In genomic region chr1:184998161-184998560, GRCm38 (mm10) we compare ENCODE assay signal across 8 mouse cellular contexts. TPM values are rescaled to one million over a fixed set of nuclear protein-coding genes. Genes with fewer than 3 reads are reported as not detected.
A peak's percentile ranks its signal among the peaks of the same experiment; 100 is the strongest.
DNase-seq lines count a peak whose midpoint lies in the region; ATAC-seq and TF ChIP-seq lines count a peak whose summit lies in the region.
"Had no signal": no experiment of that assay in that cellular context is flagged by ENCODE, and none has a peak within 500 bp of the region (broad histone marks: within the 10 kb centered on the region; RNA-seq: fewer than 3 reads in every experiment).

No protein-coding gene starts in this region.

- no peak for DNase-seq in layer of hippocampus, adult 2 months (ENCODE audit: low spot score in 2 of 2)
- no peak for DNase-seq in layer of hippocampus, postnatal 36 days
- no peak for DNase-seq in adrenal gland, adult 8-10 months

- TF ChIP-seq POLR2A in embryonic fibroblast, embryonic 13.5 days (IDR thresholded peaks at IDR 0.05; ENCODE audit: low read depth, low read length): no peak

- peak overlapping the region; percentile 99 for H3K9ac ChIP-seq in hindbrain, embryonic 13.5 days
- H3K9ac ChIP-seq in midbrain, embryonic 16.5 days (ENCODE audit: low read depth, low read length): peak overlapping the region; percentile 99
- H3K9ac ChIP-seq: liver, embryonic 15.5 days had no signal

- peak overlapping the region; percentile 79 for H3K4me2 ChIP-seq in hindbrain, embryonic 13.5 days
- peak overlapping the region; percentile 76 for H3K4me2 ChIP-seq in midbrain, embryonic 16.5 days (ENCODE audit: low read length)

- peak overlapping the region; percentile 82 for H3K4me3 ChIP-seq in layer of hippocampus, adult 2 months
- peak overlapping the region; percentile 15; the same call in 1 of the 2 replicates for H3K4me3 ChIP-seq in embryonic fibroblast, embryonic 13.5 days (ENCODE audit: insufficient read depth, low read length)
- H3K4me3 ChIP-seq in hindbrain, embryonic 13.5 days: peak overlapping the region; percentile 96
- peak overlapping the region; percentile 97 for H3K4me3 ChIP-seq in midbrain, embryonic 16.5 days (ENCODE audit: low read depth, low read length)

- no peaks in the 10 kb centered on the region for H3K9me3 ChIP-seq in hindbrain, embryonic 13.5 days
- no peaks in the 10 kb centered on the region for H3K9me3 ChIP-seq in midbrain, embryonic 16.5 days (replicated peaks; ENCODE audit: control insufficient read depth, low read length, poor library complexity, severe bottlenecking)
- H3K9me3 ChIP-seq: liver, embryonic 15.5 days had no signal

- no peak for ATAC-seq in hindbrain, embryonic 13.5 days (ENCODE audit: low FRiP score)
- no peak for ATAC-seq in midbrain, embryonic 16.5 days
- no peak for ATAC-seq in granulocyte monocyte progenitor cell, adult 5-6 weeks (replicated peaks; ENCODE audit: poor library complexity, severe bottlenecking)

- TF ChIP-seq CTCF in layer of hippocampus, adult 2 months (conservative IDR thresholded peaks at IDR 0.05): no peak
- no peak for TF ChIP-seq CTCF in embryonic fibroblast, embryonic 13.5 days (IDR thresholded peaks at IDR 0.05; ENCODE audit: borderline replicate concordance, insufficient read depth, low read length)

- no peaks in the 10 kb centered on the region for H3K36me3 ChIP-seq in hindbrain, embryonic 13.5 days
- no peaks in the 10 kb centered on the region for H3K36me3 ChIP-seq in midbrain, embryonic 16.5 days (ENCODE audit: control insufficient read depth, insufficient read depth, low read length)
- H3K36me3 ChIP-seq: liver, embryonic 15.5 days had no signal

- H3K4me1 ChIP-seq in embryonic fibroblast, embryonic 13.5 days (ENCODE audit: control insufficient read depth, insufficient read depth, low read length): no peaks in the 10 kb centered on the region; the same call in 1 of the 2 replicates
- H3K4me1 ChIP-seq in hindbrain, embryonic 13.5 days (replicated peaks): peaks cover 40% of the 10 kb centered on the region
- peaks cover 21% of the 10 kb centered on the region for H3K4me1 ChIP-seq in midbrain, embryonic 16.5 days (ENCODE audit: control insufficient read depth, insufficient read depth, low read length)
- H3K4me1 ChIP-seq: liver, embryonic 15.5 days had no signal

- peak overlapping the region; percentile 93; the same call in 1 of the 2 replicates for H3K27ac ChIP-seq in layer of hippocampus, adult 2 months
- H3K27ac ChIP-seq in embryonic fibroblast, embryonic 13.5 days (ENCODE audit: insufficient read depth, low read length): no peak overlapping the region
- H3K27ac ChIP-seq in hindbrain, embryonic 13.5 days: peak overlapping the region; percentile 95
- peak overlapping the region; percentile 96 for H3K27ac ChIP-seq in midbrain, embryonic 16.5 days (ENCODE audit: low read length)
- H3K27ac ChIP-seq: liver, embryonic 15.5 days had no signal

- WGBS in hindbrain, embryonic 13.5 days: 14% methylated on average over 9 of the region's 9 CpGs
- WGBS in midbrain, embryonic 16.5 days: 15% methylated on average over 9 of the region's 9 CpGs

- H3K27me3 ChIP-seq in hindbrain, embryonic 13.5 days: no peaks in the 10 kb centered on the region
- no peaks in the 10 kb centered on the region for H3K27me3 ChIP-seq in midbrain, embryonic 16.5 days (ENCODE audit: control insufficient read depth, insufficient read depth, low read depth, low read length)

RNA-seq across cellular contexts. Expression of gene Mark1, which starts 1.2 kb away (rescaled TPM):
- 10 to 100 TPM; 49.4 to 51.6 TPM for total RNA-seq in layer of hippocampus, adult 2 months (2021)
- 10 to 100 TPM; 51.6 to 54.3 TPM for total RNA-seq in layer of hippocampus, postnatal 36 days (2021)
- polyA plus RNA-seq in embryonic fibroblast, embryonic 13.5 days (2011; ENCODE audit: insufficient read length, low read depth, missing spikeins): 16.4 and 21.2 TPM in 2 replicates
- polyA plus RNA-seq in hindbrain, embryonic 13.5 days (2015; fragmentation: Nextera tagmentation; extraction: Ambion mirVana): 12.7 and 13.3 TPM in 2 replicates
- 14.5 and 15.9 TPM in 2 replicates for polyA plus RNA-seq in midbrain, embryonic 16.5 days (2015; fragmentation: Nextera tagmentation; extraction: Ambion mirVana)
- total RNA-seq in adrenal gland, adult 8-10 months (2022): 10 to 100 TPM in 1 of 4 experiments, 1 to 10 TPM in 3; 5.2 to 10.7 (median 8.5) TPM
- total RNA-seq in granulocyte monocyte progenitor cell, adult 5-6 weeks (2014; fragmentation: Nextera tagmentation): not detected in 2 replicates
- total RNA-seq in granulocyte monocyte progenitor cell, adult 5-6 weeks (2017): not detected in 2 replicates

Comparison
In these comparisons a context has a peak if more than half of its experiments do, and no peak if none do; other contexts are left out.
1. H3K4me3 ChIP-seq: peak in every context shown above with its lines; median percentile 97 in midbrain, embryonic 16.5 days; 96 in hindbrain, embryonic 13.5 days; 82 in layer of hippocampus, adult 2 months; 15 in embryonic fibroblast, embryonic 13.5 days.
2. RNA of gene Mark1, which starts 1.2 kb away (total RNA-seq): 51.6 to 54.3 TPM in layer of hippocampus, postnatal 36 days, 49.4 to 51.6 TPM in layer of hippocampus, adult 2 months and 5.2 to 10.7 TPM in adrenal gland, adult 8-10 months; not detected in granulocyte monocyte progenitor cell, adult 5-6 weeks; every median in the first group is over 4 times any median in the second.